12 mouse cellular contexts compared by ENCODE assay signal in the genomic region with DNA sequence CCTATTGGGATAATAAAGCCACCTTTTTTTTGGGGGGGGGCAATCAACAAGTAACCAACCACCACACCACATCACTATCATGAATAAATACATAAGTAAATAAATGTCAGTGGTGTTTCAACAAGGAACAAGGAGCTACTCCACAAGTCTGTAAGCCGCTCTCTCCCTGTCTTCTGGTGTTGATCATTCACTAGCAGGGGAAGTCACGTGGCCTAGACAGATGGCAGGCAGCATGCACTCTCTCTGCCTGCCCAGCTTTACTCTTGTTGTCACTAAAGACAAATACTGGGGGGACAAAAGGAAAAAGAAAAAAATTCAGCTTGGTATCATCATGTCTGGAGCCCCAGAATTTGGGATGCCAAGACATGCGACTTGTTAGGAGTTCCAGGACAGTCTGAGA. TPM values are rescaled to one million over a fixed set of nuclear protein-coding genes. Genes with fewer than 3 reads are reported as not detected.
A peak's percentile ranks its signal among the peaks of the same experiment; 100 is the strongest.
DNase-seq lines count a peak whose midpoint lies in the region; ATAC-seq and TF ChIP-seq lines count a peak whose summit lies in the region.
"Had no signal": no experiment of that assay in that cellular context is flagged by ENCODE, and none has a peak within 500 bp of the region (broad histone marks: within the 10 kb centered on the region; RNA-seq: fewer than 3 reads in every experiment).

No protein-coding gene starts in this region.

- TF ChIP-seq EP300 in stomach, postnatal 0 days (optimal IDR thresholded peaks at IDR 0.05) = no peak

- H3K9me3 ChIP-seq in hindbrain, postnatal 0 days (ENCODE audit: low read length) = no peaks in the 10 kb centered on the region
- H3K9me3 ChIP-seq in hindbrain, embryonic 14.5 days (ENCODE audit: control insufficient read depth, low read length) = no peaks in the 10 kb centered on the region
- no peaks in the 10 kb centered on the region for H3K9me3 ChIP-seq in forebrain, embryonic 16.5 days (ENCODE audit: control insufficient read depth, low read length)
- H3K9me3 ChIP-seq in stomach, postnatal 0 days (ENCODE audit: control insufficient read depth, low read length) = no peaks in the 10 kb centered on the region
- H3K9me3 ChIP-seq: embryonic facial prominence, embryonic 15.5 days; limb, embryonic 12.5 days had no signal

- peak; percentile 65 for DNase-seq in hindbrain, postnatal 0 days (ENCODE audit: low spot score)
- no peak for DNase-seq in hindbrain, embryonic 14.5 days (ENCODE audit: low spot score)
- peak; percentile 41 to 58 for DNase-seq in right cerebral cortex, postnatal 10 days (ENCODE audit: low spot score in 2 of 2)
- no peak for DNase-seq in right cerebral cortex, adult 2 months (ENCODE audit: low spot score in 2 of 2)
- peak; percentile 57 for DNase-seq in stomach, postnatal 0 days (ENCODE audit: low spot score)
- no peak for DNase-seq in MN1 (ENCODE audit: low spot score)
- DNase-seq in heart, adult 18-20 months = no peak
- DNase-seq: lung, postnatal 10 days; right cerebral cortex, adult 18-20 months had no signal

- no peaks in the 10 kb centered on the region for H3K27me3 ChIP-seq in hindbrain, postnatal 0 days (ENCODE audit: insufficient read depth, low read length)
- H3K27me3 ChIP-seq in hindbrain, embryonic 14.5 days (ENCODE audit: control insufficient read depth, insufficient read depth, low read length) = no peaks in the 10 kb centered on the region
- no peaks in the 10 kb centered on the region for H3K27me3 ChIP-seq in forebrain, embryonic 16.5 days (replicated peaks; ENCODE audit: control insufficient read depth, insufficient read depth, low read length)
- H3K27me3 ChIP-seq in stomach, postnatal 0 days (ENCODE audit: control insufficient read depth, insufficient read depth, low read length) = no peaks in the 10 kb centered on the region
- H3K27me3 ChIP-seq: embryonic facial prominence, embryonic 15.5 days had no signal

- H3K36me3 ChIP-seq in hindbrain, postnatal 0 days (ENCODE audit: insufficient read depth, low read length) = no peaks in the 10 kb centered on the region
- no peaks in the 10 kb centered on the region for H3K36me3 ChIP-seq in hindbrain, embryonic 14.5 days (replicated peaks; ENCODE audit: control insufficient read depth, insufficient read depth)
- no peaks in the 10 kb centered on the region for H3K36me3 ChIP-seq in forebrain, embryonic 16.5 days (ENCODE audit: control insufficient read depth, insufficient read depth)
- no peaks in the 10 kb centered on the region for H3K36me3 ChIP-seq in stomach, postnatal 0 days (ENCODE audit: control insufficient read depth, insufficient read depth, low read length)
- H3K36me3 ChIP-seq: embryonic facial prominence, embryonic 15.5 days; limb, embryonic 12.5 days had no signal

- peaks cover 10% of the 10 kb centered on the region for H3K4me1 ChIP-seq in hindbrain, postnatal 0 days (ENCODE audit: insufficient read depth, low read length)
- H3K4me1 ChIP-seq in hindbrain, embryonic 14.5 days (replicated peaks; ENCODE audit: control insufficient read depth, insufficient read depth, low read length) = peaks cover 19% of the 10 kb centered on the region
- peaks cover 18% of the 10 kb centered on the region for H3K4me1 ChIP-seq in forebrain, embryonic 16.5 days (replicated peaks; ENCODE audit: control insufficient read depth, insufficient read depth, low read length)
- no peaks in the 10 kb centered on the region for H3K4me1 ChIP-seq in stomach, postnatal 0 days (replicated peaks; ENCODE audit: control insufficient read depth, insufficient read depth)

- H3K9ac ChIP-seq in hindbrain, postnatal 0 days (replicated peaks; ENCODE audit: low read length) = no peak overlapping the region
- H3K9ac ChIP-seq in hindbrain, embryonic 14.5 days = no peak overlapping the region
- H3K9ac ChIP-seq in forebrain, embryonic 16.5 days (replicated peaks; ENCODE audit: low read depth, low read length) = no peak overlapping the region
- H3K9ac ChIP-seq in stomach, postnatal 0 days (ENCODE audit: low read length) = no peak overlapping the region
- H3K9ac ChIP-seq: embryonic facial prominence, embryonic 15.5 days; limb, embryonic 12.5 days had no signal

- no peak for ATAC-seq in hindbrain, postnatal 0 days
- ATAC-seq in hindbrain, embryonic 14.5 days (ENCODE audit: low FRiP score) = no peak
- ATAC-seq in forebrain, embryonic 16.5 days = no peak
- no peak for ATAC-seq in stomach, postnatal 0 days (ENCODE audit: low FRiP score, low TSS enrichment)

- no peak for TF ChIP-seq CTCF in hindbrain, postnatal 0 days (IDR thresholded peaks at IDR 0.05; ENCODE audit: low read depth)
- TF ChIP-seq CTCF in stomach, postnatal 0 days (IDR thresholded peaks at IDR 0.05; ENCODE audit: low read depth) = no peak

- no peak overlapping the region for H3K27ac ChIP-seq in hindbrain, postnatal 0 days
- no peak overlapping the region for H3K27ac ChIP-seq in hindbrain, embryonic 14.5 days
- peak overlapping the region; percentile 37; the same call in 1 of the 2 replicates for H3K27ac ChIP-seq in forebrain, embryonic 16.5 days (ENCODE audit: low read length)
- no peak overlapping the region for H3K27ac ChIP-seq in stomach, postnatal 0 days (replicated peaks)
- H3K27ac ChIP-seq: embryonic facial prominence, embryonic 15.5 days; limb, embryonic 12.5 days had no signal

- no peak overlapping the region for H3K4me3 ChIP-seq in hindbrain, postnatal 0 days (ENCODE audit: low read length)
- H3K4me3 ChIP-seq in hindbrain, embryonic 14.5 days (replicated peaks; ENCODE audit: low read length) = no peak overlapping the region
- H3K4me3 ChIP-seq in forebrain, embryonic 16.5 days (replicated peaks; ENCODE audit: low read length) = no peak overlapping the region
- no peak overlapping the region for H3K4me3 ChIP-seq in stomach, postnatal 0 days (ENCODE audit: low read depth, low read length)
- H3K4me3 ChIP-seq: embryonic facial prominence, embryonic 15.5 days; limb, embryonic 12.5 days had no signal

- 38% methylated on average over 3 of the region's 3 CpGs for WGBS in hindbrain, postnatal 0 days
- 42% methylated on average over 3 of the region's 3 CpGs for WGBS in hindbrain, embryonic 14.5 days
- WGBS in forebrain, embryonic 16.5 days = 54% methylated on average over 3 of the region's 3 CpGs
- 44% methylated on average over 3 of the region's 3 CpGs for WGBS in stomach, postnatal 0 days

- no peak overlapping the region for H3K4me2 ChIP-seq in hindbrain, postnatal 0 days (ENCODE audit: low read depth, low read length)
- H3K4me2 ChIP-seq in hindbrain, embryonic 14.5 days (replicated peaks) = no peak overlapping the region
- no peak overlapping the region for H3K4me2 ChIP-seq in forebrain, embryonic 16.5 days (ENCODE audit: low read length)
- H3K4me2 ChIP-seq in stomach, postnatal 0 days (replicated peaks; ENCODE audit: low read depth) = no peak overlapping the region
- H3K4me2 ChIP-seq: embryonic facial prominence, embryonic 15.5 days; limb, embryonic 12.5 days had no signal

RNA-seq across cellular contexts. Expression of a gene that starts 2.9 kb away (rescaled TPM):
- total RNA-seq in hindbrain, postnatal 0 days (2014; rRNA removed) = 48.3 and 51.7 TPM in 2 replicates
- 31.6 and 33.4 TPM in 2 replicates for polyA plus RNA-seq in hindbrain, postnatal 0 days (2015; fragmentation: Nextera tagmentation; extraction: Ambion mirVana)
- polyA plus RNA-seq in hindbrain, embryonic 14.5 days (2014; fragmentation: Nextera tagmentation; extraction: Ambion mirVana) = 44.6 and 48.0 TPM in 2 replicates
- polyA plus RNA-seq in forebrain, embryonic 16.5 days (2015; fragmentation: Nextera tagmentation; extraction: Ambion mirVana) = 73.3 and 83.6 TPM in 2 replicates
- polyA plus RNA-seq in stomach, postnatal 0 days (2015; fragmentation: Nextera tagmentation; extraction: Ambion mirVana) = 10.3 and 10.4 TPM in 2 replicates
- 10 to 100 TPM; 12.8 to 15.9 TPM for total RNA-seq in heart, adult 18-20 months (2021)

RNA-seq across cellular contexts. Expression of a gene that starts 25.5 kb away (rescaled TPM):
- total RNA-seq in hindbrain, postnatal 0 days (2014; rRNA removed) = 40.4 and 41.1 TPM in 2 replicates
- 20.0 and 20.1 TPM in 2 replicates for polyA plus RNA-seq in hindbrain, postnatal 0 days (2015; fragmentation: Nextera tagmentation; extraction: Ambion mirVana)
- 7.0 and 7.1 TPM in 2 replicates for polyA plus RNA-seq in hindbrain, embryonic 14.5 days (2014; fragmentation: Nextera tagmentation; extraction: Ambion mirVana)
- polyA plus RNA-seq in forebrain, embryonic 16.5 days (2015; fragmentation: Nextera tagmentation; extraction: Ambion mirVana) = 10.0 and 10.4 TPM in 2 replicates
- 6.7 and 7.2 TPM in 2 replicates for polyA plus RNA-seq in stomach, postnatal 0 days (2015; fragmentation: Nextera tagmentation; extraction: Ambion mirVana)
- 10 to 100 TPM; 78.7 to 79.5 TPM for total RNA-seq in heart, adult 18-20 months (2021)

Comparison
In these comparisons a context has a peak if more than half of its experiments do, and no peak if none do; other contexts are left out.
1. DNase-seq: peak in hindbrain, postnatal 0 days (single experiment), right cerebral cortex, postnatal 10 days (2 of 2) and stomach, postnatal 0 days (single experiment); none in hindbrain, embryonic 14.5 days (single experiment), right cerebral cortex, adult 2 months (0 of 2), MN1 (single experiment) and heart, adult 18-20 months (0 of 2).